In the genomic region with DNA sequence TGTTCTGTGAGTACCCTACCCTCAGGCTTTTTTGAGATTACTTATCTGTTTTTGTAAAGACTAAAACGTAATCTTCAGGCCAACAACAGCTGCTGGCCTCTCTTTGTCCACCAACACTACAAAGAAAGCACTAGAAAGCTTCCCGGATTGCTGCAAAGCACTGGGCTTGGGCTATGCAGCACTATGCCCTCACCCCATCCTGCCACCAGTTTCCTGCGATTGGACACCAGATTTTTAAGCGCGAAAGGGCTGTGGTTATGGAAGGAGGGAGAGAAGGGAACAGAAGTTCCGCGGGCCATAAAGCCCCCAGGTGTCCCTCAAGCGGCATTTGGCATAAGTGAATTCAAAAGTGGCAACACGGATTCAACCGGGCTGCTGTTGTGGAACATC, we compare ENCODE assay signal across 8 mouse cellular contexts. TPM values are rescaled to one million over a fixed set of nuclear protein-coding genes. Genes with fewer than 3 reads are reported as not detected.
DNase-seq lines count a peak whose midpoint lies in the region; ATAC-seq lines count a peak whose summit lies in the region.

No protein-coding gene starts in this region.

- no peak for ATAC-seq in erythroblast, adult 5-6 weeks (replicated peaks; ENCODE audit: low FRiP score, poor library complexity, severe bottlenecking)
- peak; percentile 39 for ATAC-seq in forebrain, embryonic 13.5 days
- 0 out of 2 replicates have a peak, but pooled peaks have one; percentile 21 for ATAC-seq in kidney, embryonic 16.5 days (ENCODE audit: low FRiP score, low TSS enrichment)
- peak; percentile 43 for ATAC-seq in midbrain, embryonic 11.5 days (ENCODE audit: low FRiP score)

- peaks cover 33% of the 10 kb centered on the region for H3K36me3 ChIP-seq in erythroblast, embryonic 14.5 days (ENCODE audit: control insufficient read depth)
- H3K36me3 ChIP-seq in forebrain, embryonic 13.5 days (ENCODE audit: poor library complexity, severe bottlenecking), result peaks cover 29% of the 10 kb centered on the region
- peaks cover 31% of the 10 kb centered on the region for H3K36me3 ChIP-seq in kidney, embryonic 16.5 days (ENCODE audit: insufficient read depth, low read length)
- peaks cover 9% of the 10 kb centered on the region; the same call in 1 of the 2 replicates for H3K36me3 ChIP-seq in midbrain, embryonic 11.5 days (ENCODE audit: control insufficient read depth, insufficient read depth, low read length)

- H3K9ac ChIP-seq in forebrain, embryonic 13.5 days, result peak overlapping the region; percentile 96
- H3K9ac ChIP-seq in kidney, embryonic 16.5 days (replicated peaks; ENCODE audit: low read length), result peak overlapping the region; percentile 97
- H3K9ac ChIP-seq in midbrain, embryonic 11.5 days (ENCODE audit: low read length), result peak overlapping the region; percentile 96

- peaks cover 24% of the 10 kb centered on the region for H3K4me1 ChIP-seq in erythroblast, embryonic 14.5 days (ENCODE audit: control insufficient read depth)
- H3K4me1 ChIP-seq in forebrain, embryonic 13.5 days, result peaks cover 12% of the 10 kb centered on the region
- peaks cover 11% of the 10 kb centered on the region; the same call in 1 of the 2 replicates for H3K4me1 ChIP-seq in kidney, embryonic 16.5 days (ENCODE audit: insufficient read depth, low read length)
- 0 out of 2 replicates have a peak, but pooled peaks cover 3% of the 10 kb centered on the region for H3K4me1 ChIP-seq in midbrain, embryonic 11.5 days (ENCODE audit: control insufficient read depth, insufficient read depth, low read length)

- H3K27ac ChIP-seq in forebrain, embryonic 13.5 days, result peak overlapping the region; percentile 89
- H3K27ac ChIP-seq in kidney, embryonic 16.5 days (ENCODE audit: low read length), result peak overlapping the region; percentile 98
- H3K27ac ChIP-seq in midbrain, embryonic 11.5 days (ENCODE audit: low read depth, low read length), result peak overlapping the region; percentile 89

- H3K4me2 ChIP-seq in forebrain, embryonic 13.5 days, result peak overlapping the region; percentile 68
- peak overlapping the region; percentile 54 for H3K4me2 ChIP-seq in kidney, embryonic 16.5 days (replicated peaks; ENCODE audit: low read depth, low read length)
- peak overlapping the region; percentile 68 for H3K4me2 ChIP-seq in midbrain, embryonic 11.5 days

- peak overlapping the region; percentile 84 for H3K4me3 ChIP-seq in erythroblast, embryonic 14.5 days (replicated peaks)
- peak overlapping the region; percentile 83 for H3K4me3 ChIP-seq in forebrain, embryonic 13.5 days
- peak overlapping the region; percentile 85 for H3K4me3 ChIP-seq in kidney, embryonic 16.5 days (ENCODE audit: low read length)
- peak overlapping the region; percentile 70 for H3K4me3 ChIP-seq in midbrain, embryonic 11.5 days (ENCODE audit: low read depth, low read length)

- WGBS in forebrain, embryonic 13.5 days, result under 1% methylated on average over 10 of the region's 10 CpGs
- 0% methylated on average over 10 of the region's 10 CpGs for WGBS in kidney, embryonic 16.5 days
- under 1% methylated on average over 10 of the region's 10 CpGs for WGBS in midbrain, embryonic 11.5 days

- DNase-seq in urinary bladder, postnatal 25 days (ENCODE audit: low spot score), result peak; percentile 11
- no peak for DNase-seq in urinary bladder, postnatal 36 days (ENCODE audit: low spot score in 2 of 2)
- peak; percentile 96 for DNase-seq in midbrain, embryonic 11.5 days (ENCODE audit: low spot score, missing footprints)
- DNase-seq in left cerebral cortex, adult 11 months (ENCODE audit: low spot score), result no peak

- H3K9me3 ChIP-seq in erythroblast, embryonic 14.5 days (ENCODE audit: control insufficient read depth, low read length), result 0 out of 2 replicates have a peak, but pooled peaks cover 1% of the 10 kb centered on the region
- no peaks in the 10 kb centered on the region for H3K9me3 ChIP-seq in forebrain, embryonic 13.5 days (replicated peaks)
- H3K9me3 ChIP-seq in kidney, embryonic 16.5 days (ENCODE audit: low read length), result peaks cover 7% of the 10 kb centered on the region; the same call in 1 of the 2 replicates
- H3K9me3 ChIP-seq in midbrain, embryonic 11.5 days (ENCODE audit: control insufficient read depth, low read length), result no peaks in the 10 kb centered on the region

- peaks cover 6% of the 10 kb centered on the region; the same call in 1 of the 2 replicates for H3K27me3 ChIP-seq in erythroblast, embryonic 14.5 days (ENCODE audit: control insufficient read depth)
- H3K27me3 ChIP-seq in forebrain, embryonic 13.5 days, result no peaks in the 10 kb centered on the region
- H3K27me3 ChIP-seq in kidney, embryonic 16.5 days (ENCODE audit: insufficient read depth, low read length), result no peaks in the 10 kb centered on the region
- H3K27me3 ChIP-seq in midbrain, embryonic 11.5 days (ENCODE audit: control insufficient read depth, insufficient read depth, low read length), result peaks cover 14% of the 10 kb centered on the region

RNA-seq across cellular contexts. Expression of gene Zc3hav1l, which starts 0.8 kb away (rescaled TPM):
- 0.07 and 0.11 TPM in 2 replicates for polyA plus RNA-seq in erythroblast, embryonic 14.5 days (2012)
- 2.5 and 4.8 TPM in 2 replicates for total RNA-seq in erythroblast, adult 5-6 weeks (2015; ENCODE audit: low replicate concordance)
- total RNA-seq in erythroblast, adult 5-6 weeks (2017; ENCODE audit: low replicate concordance), result 1.8 and 3.8 TPM in 2 replicates
- polyA plus RNA-seq in forebrain, embryonic 13.5 days (2015; fragmentation: Nextera tagmentation; extraction: Ambion mirVana), result 8.2 and 8.7 TPM in 2 replicates
- 8.3 and 9.8 TPM in 2 replicates for polyA plus RNA-seq in kidney, embryonic 16.5 days (2015; fragmentation: Nextera tagmentation; extraction: Ambion mirVana)
- polyA plus RNA-seq in midbrain, embryonic 11.5 days (2014; fragmentation: Nextera tagmentation; extraction: Ambion mirVana), result 12.1 and 13.1 TPM in 2 replicates

RNA-seq across cellular contexts. Expression of gene D630045J12Rik, which starts 44.4 kb away (rescaled TPM):
- under 0.01 TPM in 2 replicates for polyA plus RNA-seq in erythroblast, embryonic 14.5 days (2012)
- total RNA-seq in erythroblast, adult 5-6 weeks (2015; ENCODE audit: low replicate concordance), result 0.19 TPM in 1 of 2 replicates, not detected in the other
- 0.09 and 1.5 TPM in 2 replicates for total RNA-seq in erythroblast, adult 5-6 weeks (2017; ENCODE audit: low replicate concordance)
- polyA plus RNA-seq in forebrain, embryonic 13.5 days (2015; fragmentation: Nextera tagmentation; extraction: Ambion mirVana), result 10.9 and 12.4 TPM in 2 replicates
- polyA plus RNA-seq in kidney, embryonic 16.5 days (2015; fragmentation: Nextera tagmentation; extraction: Ambion mirVana), result 5.7 and 7.2 TPM in 2 replicates
- polyA plus RNA-seq in midbrain, embryonic 11.5 days (2014; fragmentation: Nextera tagmentation; extraction: Ambion mirVana), result 9.7 and 10.1 TPM in 2 replicates

RNA-seq across cellular contexts. Expression of gene Zc3hav1, which starts 56.2 kb away (rescaled TPM):
- polyA plus RNA-seq in erythroblast, embryonic 14.5 days (2012), result 2.4 and 3.3 TPM in 2 replicates
- 266 and 278 TPM in 2 replicates for total RNA-seq in erythroblast, adult 5-6 weeks (2015; ENCODE audit: low replicate concordance)
- 348 and 360 TPM in 2 replicates for total RNA-seq in erythroblast, adult 5-6 weeks (2017; ENCODE audit: low replicate concordance)
- polyA plus RNA-seq in forebrain, embryonic 13.5 days (2015; fragmentation: Nextera tagmentation; extraction: Ambion mirVana), result 0.75 and 1.0 TPM in 2 replicates
- 4.2 and 4.3 TPM in 2 replicates for polyA plus RNA-seq in kidney, embryonic 16.5 days (2015; fragmentation: Nextera tagmentation; extraction: Ambion mirVana)
- 1.7 and 2.2 TPM in 2 replicates for polyA plus RNA-seq in midbrain, embryonic 11.5 days (2014; fragmentation: Nextera tagmentation; extraction: Ambion mirVana)

Comparison
In these comparisons a context has a peak if more than half of its experiments do, and no peak if none do; other contexts are left out.
1. DNase-seq: peak in urinary bladder, postnatal 25 days (single experiment) and midbrain, embryonic 11.5 days (single experiment); none in urinary bladder, postnatal 36 days (0 of 2) and left cerebral cortex, adult 11 months (single experiment).
2. Peak in every context shown above with its lines, with median percentiles within 50 percentile points of each other: H3K4me3 ChIP-seq, H3K27ac ChIP-seq, H3K4me2 ChIP-seq and H3K9ac ChIP-seq.